Mouse (Mus musculus): ENCODE measurements at regions not wholly inside any gene's neighbourhood (a gene's known extent, or its start where the extent isn't known, plus 50 kb on each side); places are given as distances from the start of the nearest gene placed in this dataset.
A peak's percentile ranks its signal among the peaks of the same experiment; 100 is the strongest.

GRCm38 (mm10) chr1:44849366-44849951, 298.1 kb downstream of the Gulp1 start:
- TF ChIP-seq POLR2A (IDR thresholded peaks at IDR 0.05; ENCODE audit: borderline replicate concordance, extremely low read depth, insufficient read depth, insufficient read length, poor library complexity, severe bottlenecking), result no peak
- TF ChIP-seq CTCF (IDR thresholded peaks at IDR 0.05; ENCODE audit: borderline replicate concordance, extremely low read depth, insufficient read depth, insufficient read length), result no peak
- no peak for DNase-seq (ENCODE audit: low read depth)

GRCm38 (mm10) chr1:44863390-44863789, 312.1 kb downstream of the Gulp1 start:
- no peak for DNase-seq (ENCODE audit: low read depth)

GRCm38 (mm10) chr1:44863818-44864217, 312.5 kb downstream of the Gulp1 start:
- TF ChIP-seq CTCF (IDR thresholded peaks at IDR 0.05; ENCODE audit: borderline replicate concordance, extremely low read depth, insufficient read depth, insufficient read length) (no peak), POLR2A (IDR thresholded peaks at IDR 0.05; ENCODE audit: borderline replicate concordance, extremely low read depth, insufficient read depth, insufficient read length, poor library complexity, severe bottlenecking) (no peak)
- DNase-seq (ENCODE audit: low read depth), result no peak

More at GRCm38 (mm10) chr1:44863390-44863789, 312.1 kb downstream of the Gulp1 start:
- TF ChIP-seq CTCF (IDR thresholded peaks at IDR 0.05; ENCODE audit: borderline replicate concordance, extremely low read depth, insufficient read depth, insufficient read length) (no peak), POLR2A (IDR thresholded peaks at IDR 0.05; ENCODE audit: borderline replicate concordance, extremely low read depth, insufficient read depth, insufficient read length, poor library complexity, severe bottlenecking) (no peak)

GRCm38 (mm10) chr1:44891611-44892010, 340.3 kb downstream of the Gulp1 start:
- DNase-seq (ENCODE audit: low read depth), result no peak
- no peak for TF ChIP-seq POLR2A (IDR thresholded peaks at IDR 0.05; ENCODE audit: borderline replicate concordance, extremely low read depth, insufficient read depth, insufficient read length, poor library complexity, severe bottlenecking)
- TF ChIP-seq CTCF (IDR thresholded peaks at IDR 0.05; ENCODE audit: borderline replicate concordance, extremely low read depth, insufficient read depth, insufficient read length), result no peak

GRCm38 (mm10) chr1:44892378-44892777, 341.1 kb downstream of the Gulp1 start:
- no peak for TF ChIP-seq CTCF (IDR thresholded peaks at IDR 0.05; ENCODE audit: borderline replicate concordance, extremely low read depth, insufficient read depth, insufficient read length)
- TF ChIP-seq POLR2A (IDR thresholded peaks at IDR 0.05; ENCODE audit: borderline replicate concordance, extremely low read depth, insufficient read depth, insufficient read length, poor library complexity, severe bottlenecking), result no peak
- DNase-seq (ENCODE audit: low read depth), result peak; percentile 1

All from brain, embryonic 14.5 days (tissue).